Mouse (Mus musculus) MEL (cell line): Measurements from ENCODE around the gene Ripply1.

Source experiments
- CHD1 ChIP-seq: IDR thresholded peaks from 2 replicates; pipeline ENCODE4 v1.6.1; 2012; ENCODE audit warnings: low read depth, mild to moderate bottlenecking, inconsistent platforms, low read length, improper control_type of control experiment
- CHD2 ChIP-seq: IDR thresholded peaks from 2 replicates; pipeline ENCODE4 v1.6.1; 2011; ENCODE audit warnings: low read length, improper control_type of control experiment
- CTCF ChIP-seq, 3 experiments: IDR thresholded peaks in 2 of 3; conservative IDR thresholded peaks in 1 of 3; 2 replicates each; pipeline ENCODE4 v1.5.1; 2011 to 2012; ENCODE audit warnings: low read length in 3 of 3, low read depth in 2 of 3, mild to moderate bottlenecking in 2 of 3, improper control_type of control experiment in 1 of 3, inconsistent platforms in 1 of 3, mixed read lengths in 1 of 3, moderate library complexity in 1 of 3; ENCODE audit not compliant: control insufficient read depth in 1 of 3, insufficient read depth in 1 of 3, poor library complexity in 1 of 3, severe bottlenecking in 1 of 3
- EP300 ChIP-seq, 2 experiments: IDR thresholded peaks; 2 replicates each; pipeline ENCODE4 v1.6.1; 2011; ENCODE audit warnings: improper control_type of control experiment in 2 of 2, low read length in 2 of 2, low read depth in 1 of 2, mild to moderate bottlenecking in 1 of 2
- GABPA ChIP-seq: IDR thresholded peaks from 2 replicates; pipeline ENCODE4 v1.6.1; 2012; ENCODE audit warnings: low read depth, mild to moderate bottlenecking, inconsistent platforms, low read length, improper control_type of control experiment, moderate library complexity
- GATA1 ChIP-seq: IDR thresholded peaks from 2 replicates; pipeline ENCODE4 v1.6.1; 2011; ENCODE audit warnings: low read depth, low read length, improper control_type of control experiment
- MEF2A ChIP-seq: IDR thresholded peaks from 2 replicates; pipeline ENCODE4 v1.6.1; 2014; ENCODE audit warnings: low read depth, mild to moderate bottlenecking, inconsistent platforms, low read length, improper control_type of control experiment; ENCODE audit not compliant: poor library complexity, insufficient replicate concordance, severe bottlenecking; ENCODE audit errors: extremely low read depth
- NELFE ChIP-seq: IDR thresholded peaks from 2 replicates; pipeline ENCODE4 v1.6.1; 2011; ENCODE audit warnings: low read depth, low read length, improper control_type of control experiment
- POLR2A ChIP-seq, 2 experiments: IDR thresholded peaks; 2 replicates each; pipeline ENCODE4 v1.6.1; 2011 to 2012; ENCODE audit warnings: low read length in 2 of 2, mild to moderate bottlenecking in 2 of 2, control low read depth in 1 of 2, improper control_type of control experiment in 1 of 2, low read depth in 1 of 2, moderate library complexity in 1 of 2; ENCODE audit not compliant: control insufficient read depth in 1 of 2, insufficient read depth in 1 of 2, poor library complexity in 1 of 2
- TAL1 ChIP-seq: IDR thresholded peaks from 2 replicates; pipeline ENCODE4 v1.6.1; 2012; ENCODE audit warnings: mild to moderate bottlenecking, inconsistent platforms, low read length, moderate library complexity, mixed read lengths
- TCF12 ChIP-seq: IDR thresholded peaks from 2 replicates; pipeline ENCODE4 v1.6.1; 2014; ENCODE audit warnings: low read depth, mild to moderate bottlenecking, inconsistent platforms, low read length, improper control_type of control experiment, moderate library complexity
- ZMIZ1 ChIP-seq: IDR thresholded peaks from 2 replicates; pipeline ENCODE4 v1.6.1; 2012; ENCODE audit warnings: low read depth, mild to moderate bottlenecking, inconsistent platforms, low read length, improper control_type of control experiment, moderate library complexity

DNA sequence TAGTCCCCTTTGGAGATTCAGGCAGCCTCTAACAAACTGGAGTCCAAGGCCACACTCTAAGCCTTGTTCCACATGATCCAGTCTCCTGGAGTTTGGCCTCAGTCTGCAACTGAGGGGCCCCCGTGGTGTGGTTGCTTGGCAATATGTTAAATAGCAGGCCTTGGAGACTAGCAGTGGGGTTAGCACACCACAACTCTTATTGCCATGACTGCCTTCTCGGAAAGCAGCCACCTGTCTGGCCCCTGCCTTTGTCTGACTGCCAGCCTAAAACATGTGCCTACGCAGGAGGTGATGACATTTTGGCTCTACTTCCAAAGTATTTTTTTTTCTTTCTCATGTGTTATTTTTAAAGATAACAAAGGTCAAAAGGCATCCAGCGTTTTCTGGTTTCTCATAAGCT, 25.9 kb upstream of the Ripply1 start:
- TF ChIP-seq MEF2A (no peak), POLR2A (IDR thresholded peaks at IDR 0.05; ENCODE audit: control insufficient read depth in 1 of 2, insufficient read depth in 1 of 2, low read depth in 1 of 2, low read length in 2 of 2, poor library complexity in 1 of 2) (no peak), CTCF (IDR thresholded peaks at IDR 0.05 in 2 of 3, conservative IDR thresholded peaks at IDR 0.05 in 1 of 3; ENCODE audit: control insufficient read depth in 1 of 3, insufficient read depth in 1 of 3, low read depth in 2 of 3, low read length in 3 of 3, poor library complexity in 1 of 3, severe bottlenecking in 1 of 3) (no peak), ZMIZ1 (no peak), NELFE (no peak), CHD2 (no peak), EP300 (IDR thresholded peaks at IDR 0.05; ENCODE audit: low read depth in 1 of 2, low read length in 2 of 2) (no peak), CHD1 (no peak), GABPA (no peak), TCF12 (no peak), TAL1 (no peak), GATA1 (no peak)
